Mouse (Mus musculus) splenic B cell, adult 2 months (primary cell): Measurements from ENCODE around the gene 1700001K19Rik.

Source experiments
- DNase-seq: peaks from one replicate; pipeline ENCODE4 v3.0.0-alpha.2; 2011; ENCODE audit warnings: low read depth, low spot score
- H3K27me3 ChIP-seq: 2 replicates; pipeline ENCODE4 v1.6.1; 2012; ENCODE audit warnings: mild to moderate bottlenecking, low read length, moderate library complexity, mixed read lengths; ENCODE audit not compliant: control insufficient read depth, poor library complexity, insufficient read depth, severe bottlenecking
- H3K36me3 ChIP-seq: 2 replicates; pipeline ENCODE4 v1.6.1; 2012; ENCODE audit warnings: mild to moderate bottlenecking, low read length, moderate library complexity, mixed read lengths; ENCODE audit not compliant: control insufficient read depth, poor library complexity, insufficient read depth, severe bottlenecking

The 1700001K19Rik gene

GRCm38 (mm10) chr12:110681191-110681590 is 1.2 kb downstream of the 1700001K19Rik start:
- Histone ChIP-seq H3K27me3 (no peaks in the 10 kb centered on the region), H3K36me3 (no peaks in the 10 kb centered on the region)
- peak; percentile 26 for DNase-seq

- DNase-seq = peak; percentile 53
- Histone ChIP-seq H3K27me3 (no peaks in the 10 kb centered on the region), H3K36me3 (no peaks in the 10 kb centered on the region)
Observed at GRCm38 (mm10) chr12:110674243-110674642, 8.2 kb downstream of the 1700001K19Rik start.

- Histone ChIP-seq H3K27me3 (no peaks in the 10 kb centered on the region), H3K36me3 (peaks cover 15% of the 10 kb centered on the region)
- no peak for DNase-seq
Observed at GRCm38 (mm10) chr12:110667466-110668077, 14.8 kb downstream of the 1700001K19Rik start.

- DNase-seq = no peak
- Histone ChIP-seq H3K36me3 (peaks cover 23% of the 10 kb centered on the region), H3K27me3 (no peaks in the 10 kb centered on the region)
Observed at GRCm38 (mm10) chr12:110661746-110662145, 20.7 kb downstream of the 1700001K19Rik start.

GRCm38 (mm10) chr12:110651464-110651863 is 31.0 kb downstream of the 1700001K19Rik start:
- peaks cover 12% of the 10 kb centered on the region for H3K36me3 ChIP-seq
- H3K27me3 ChIP-seq = no peaks in the 10 kb centered on the region
- DNase-seq = no peak

- Histone ChIP-seq H3K36me3 (peaks cover 11% of the 10 kb centered on the region), H3K27me3 (no peaks in the 10 kb centered on the region)
- DNase-seq = no peak
Observed at GRCm38 (mm10) chr12:110650241-110650641, 32.2 kb downstream of the 1700001K19Rik start.

GRCm38 (mm10) chr12:110637507-110638114 is 44.8 kb downstream of the 1700001K19Rik start:
- no peak for DNase-seq
- H3K27me3 ChIP-seq = no peaks in the 10 kb centered on the region
- peaks cover 31% of the 10 kb centered on the region for H3K36me3 ChIP-seq

GRCm38 (mm10) chr12:110636293-110636692 is 46.1 kb downstream of the 1700001K19Rik start:
- Histone ChIP-seq H3K36me3 (peaks cover 33% of the 10 kb centered on the region), H3K27me3 (no peaks in the 10 kb centered on the region)
- no peak for DNase-seq

GRCm38 (mm10) chr12:110630056-110630455 is 52.4 kb downstream of the 1700001K19Rik start:
- peaks cover 31% of the 10 kb centered on the region for H3K36me3 ChIP-seq
- H3K27me3 ChIP-seq = no peaks in the 10 kb centered on the region
- no peak for DNase-seq
